Mouse (Mus musculus): ENCODE results near the gene Slc22a2.
"Not testable (repeated sequence)": the region's sequence is repeated elsewhere in the genome, so short reads cannot be mapped to it uniquely, and the experiment has no call there.

The Slc22a2 gene

DNA sequence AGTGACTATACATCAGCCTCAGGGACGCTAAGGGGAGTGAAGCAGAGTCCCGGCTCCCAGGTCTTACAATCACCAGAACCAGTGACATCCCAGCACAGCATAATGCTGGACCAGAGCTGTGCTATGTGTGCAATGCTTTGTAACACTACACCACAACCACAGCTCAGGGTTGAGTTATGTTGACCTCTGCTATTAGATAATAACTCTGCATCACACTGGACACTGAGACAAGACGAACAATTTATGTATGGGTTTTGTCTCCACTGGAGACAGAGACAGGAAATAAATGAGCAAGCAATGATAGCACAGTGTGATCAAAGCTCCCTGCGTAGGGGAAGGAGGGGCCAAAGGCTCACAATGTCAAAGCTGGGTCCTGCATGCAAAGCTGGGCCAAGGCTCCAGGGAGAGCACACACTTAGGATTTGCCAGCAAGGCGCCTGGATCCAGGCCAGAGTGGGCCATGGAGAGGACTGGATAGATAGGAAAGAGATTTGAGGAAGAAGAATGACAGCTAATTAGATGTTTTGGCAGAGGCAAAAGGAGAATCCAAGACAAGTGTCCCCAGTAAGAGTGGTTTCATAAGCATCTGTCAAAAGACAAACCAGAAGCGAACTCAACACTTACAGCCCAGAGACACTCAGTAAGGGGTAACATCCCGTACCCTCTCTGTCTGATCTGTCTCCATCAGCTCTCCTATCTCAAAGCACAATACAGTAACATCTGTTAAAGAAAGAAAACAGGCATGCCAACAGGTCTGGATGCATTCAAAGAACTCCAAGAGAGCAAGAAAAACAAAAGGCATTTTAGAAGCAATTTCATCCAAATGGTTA is 48.1 kb downstream of the Slc22a2 start:
- no peak for DNase-seq (ENCODE audit: low read depth)

DNA sequence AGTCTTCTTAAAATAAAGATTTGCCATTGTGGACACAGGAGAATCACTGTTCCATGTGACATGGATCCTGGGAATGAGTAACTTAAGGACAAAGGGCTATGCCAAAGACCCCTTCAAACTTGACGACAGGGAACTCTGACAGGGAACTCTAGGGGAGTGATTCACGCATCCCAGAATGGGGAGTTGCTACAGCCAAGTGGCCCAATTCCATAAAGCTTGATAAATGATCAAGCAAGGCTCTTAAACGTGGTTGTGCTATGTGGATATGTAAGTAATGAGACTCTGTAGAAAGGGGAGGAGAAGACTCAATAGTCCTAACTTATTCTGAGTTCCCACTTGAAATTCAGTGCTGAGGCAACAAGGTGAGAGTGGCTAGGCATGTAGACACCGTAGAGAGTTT is 50.9 kb downstream of the Slc22a2 start:
- DNase-seq (ENCODE audit: low read depth): no peak

DNA sequence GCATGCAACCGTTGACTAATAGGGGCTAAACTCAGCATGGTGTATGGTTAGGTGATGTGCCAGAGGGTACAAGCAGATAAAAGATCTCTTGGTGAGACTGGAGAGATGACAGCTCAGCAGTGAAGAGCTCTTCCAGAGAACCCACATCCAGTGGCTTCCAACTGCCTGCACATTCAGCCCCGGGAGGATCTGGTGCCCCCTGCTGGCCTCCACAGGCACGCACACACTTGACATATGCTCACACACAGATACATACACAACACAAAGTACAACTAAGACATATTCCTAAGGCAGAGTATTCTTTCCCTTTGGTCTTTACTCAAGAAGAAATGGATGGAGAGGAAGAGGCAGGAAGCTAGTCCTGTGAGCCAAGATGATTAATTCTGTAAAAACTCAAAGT is 55.7 kb downstream of the Slc22a2 start:
- no peak for DNase-seq (ENCODE audit: low read depth)

DNA sequence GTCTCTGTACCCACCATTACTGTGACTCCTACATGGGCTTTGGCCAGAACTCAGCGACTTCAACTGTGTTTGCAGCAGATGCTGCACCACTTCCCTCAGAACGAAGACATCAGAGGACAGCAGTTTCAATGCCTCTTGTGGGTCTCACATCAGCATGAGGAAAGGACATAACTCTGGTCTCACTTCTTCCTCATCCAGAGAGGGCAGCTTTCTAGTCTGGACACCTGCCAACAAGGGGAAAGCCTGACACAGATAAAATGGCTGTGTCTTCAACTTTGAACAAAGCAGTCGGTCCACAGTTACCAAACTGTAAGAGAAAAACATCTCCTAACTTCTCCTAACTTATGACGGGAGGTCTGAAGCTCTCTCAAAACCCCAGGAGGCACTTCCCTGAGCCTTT is 57.2 kb downstream of the Slc22a2 start:
- DNase-seq (ENCODE audit: low read depth): no peak

DNA sequence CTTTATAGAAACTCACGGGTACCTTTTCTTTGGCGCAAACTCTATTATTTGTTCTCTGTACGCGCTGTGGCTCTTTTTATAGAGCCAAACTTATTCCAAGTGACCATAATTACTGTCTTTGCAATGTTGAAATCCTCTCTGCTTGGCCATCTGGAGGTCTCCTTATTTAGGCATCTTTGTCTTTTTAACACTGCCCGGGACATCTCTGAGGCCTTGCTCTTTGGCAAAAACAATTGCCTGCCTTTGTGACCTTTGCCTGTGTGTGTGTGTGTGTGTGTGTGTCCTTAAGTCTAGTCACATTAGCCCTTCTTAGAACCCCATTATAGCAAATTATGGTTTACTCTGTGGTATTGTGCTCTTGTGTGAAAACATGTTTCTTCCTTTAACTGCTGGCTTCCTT is 61.5 kb downstream of the Slc22a2 start:
- no peak for DNase-seq (ENCODE audit: low read depth)

DNA sequence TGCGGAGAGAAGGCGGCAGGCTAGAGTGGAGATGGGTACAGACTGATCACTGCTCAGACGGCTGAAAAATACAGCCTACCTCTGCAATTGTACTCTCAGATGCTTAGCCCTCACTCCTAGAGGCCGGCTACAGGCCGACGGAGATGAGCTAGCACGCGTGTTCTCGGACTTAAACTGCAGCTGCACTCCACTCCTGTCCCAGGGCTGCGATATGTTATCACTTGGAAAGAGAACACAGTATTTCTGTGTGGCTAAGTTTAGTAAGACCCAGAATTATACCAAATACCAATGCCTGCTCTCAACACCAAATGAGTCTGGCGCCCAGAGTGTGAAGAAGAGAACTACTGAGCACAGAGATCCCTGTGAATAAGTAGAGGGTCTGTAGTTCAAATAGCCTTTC is 68.7 kb downstream of the Slc22a2 start:
- no peak for DNase-seq (ENCODE audit: low read depth)

DNA sequence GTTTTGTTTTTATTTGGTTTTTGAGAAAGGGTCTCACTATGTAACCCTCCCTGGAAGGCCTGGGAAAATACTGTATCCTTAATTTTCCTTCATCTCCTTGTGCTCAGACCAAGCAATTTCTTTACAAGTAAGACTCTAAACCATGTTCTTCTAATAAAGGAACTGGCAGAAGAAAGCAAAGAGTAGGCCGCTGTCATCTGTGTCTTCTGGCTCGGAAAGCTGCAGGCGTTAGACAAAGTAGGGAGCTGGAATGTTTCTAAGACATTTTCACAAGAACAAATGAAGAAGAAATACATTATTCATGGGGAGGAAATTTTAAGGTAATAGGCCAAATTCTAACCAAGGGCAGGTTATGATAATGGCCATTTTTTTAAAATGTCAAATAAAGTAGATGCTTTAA is 70.1 kb downstream of the Slc22a2 start:
- no peak for DNase-seq (ENCODE audit: low read depth)

DNA sequence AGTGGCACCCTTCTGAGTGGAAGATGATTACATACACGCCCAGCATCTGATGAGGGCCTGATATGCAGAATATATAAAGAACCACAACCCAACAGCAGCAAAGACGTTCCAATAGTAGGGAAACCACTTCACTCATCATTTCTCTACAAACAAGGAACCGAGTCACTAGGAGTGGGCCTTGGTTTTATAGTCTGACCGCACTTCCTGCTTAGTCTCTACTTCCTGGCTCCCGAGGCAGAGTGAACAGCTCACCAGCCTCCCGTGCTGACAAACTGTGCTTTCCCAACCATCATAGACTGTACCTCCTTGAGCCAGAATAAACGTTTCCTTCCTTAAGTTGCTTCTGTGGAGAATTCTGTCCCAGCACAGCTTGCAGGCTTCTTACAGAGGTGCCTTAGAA is 71.9 kb downstream of the Slc22a2 start:
- DNase-seq (ENCODE audit: low read depth): peak; percentile 66

DNA sequence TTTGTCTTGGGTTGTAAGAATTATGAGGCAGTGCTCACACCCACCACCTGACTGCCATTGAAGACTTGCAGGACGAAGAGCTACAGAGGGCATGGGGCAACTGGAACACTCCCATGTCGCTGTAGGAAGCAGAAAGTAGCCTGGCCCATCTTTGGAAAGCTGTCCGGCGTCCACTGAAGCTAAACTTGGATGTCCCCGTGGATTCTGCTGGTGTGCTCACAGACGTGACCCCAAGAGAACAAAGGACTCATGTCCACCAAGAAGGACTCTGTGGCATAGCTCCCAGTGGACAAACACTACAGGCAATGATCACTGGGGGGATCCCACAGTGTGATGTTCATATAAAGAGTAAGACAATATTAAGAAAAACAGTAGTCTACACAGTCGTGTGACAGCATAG is 74.9 kb downstream of the Slc22a2 start:
- no peak for DNase-seq (ENCODE audit: low read depth)

DNA sequence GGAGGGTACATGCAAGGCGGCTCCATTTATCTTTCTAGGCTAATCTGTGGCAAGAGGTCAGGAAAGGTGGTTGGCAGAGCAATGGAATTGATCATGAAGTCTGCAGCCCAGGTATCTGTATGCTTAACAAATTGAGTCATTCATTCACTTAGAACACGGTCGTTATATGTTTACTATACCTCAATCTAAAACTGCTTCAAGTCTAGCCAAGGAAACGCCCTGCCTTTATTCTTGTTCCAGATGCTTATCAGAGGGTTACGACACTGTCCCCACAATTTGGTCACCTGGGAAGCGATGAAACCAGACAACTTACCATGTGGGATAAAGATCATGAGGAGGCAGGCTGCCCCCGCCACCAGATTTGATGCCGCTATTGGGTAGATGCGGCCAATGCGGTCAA is 75.3 kb downstream of the Slc22a2 start:
- no peak for DNase-seq (ENCODE audit: low read depth)

DNA sequence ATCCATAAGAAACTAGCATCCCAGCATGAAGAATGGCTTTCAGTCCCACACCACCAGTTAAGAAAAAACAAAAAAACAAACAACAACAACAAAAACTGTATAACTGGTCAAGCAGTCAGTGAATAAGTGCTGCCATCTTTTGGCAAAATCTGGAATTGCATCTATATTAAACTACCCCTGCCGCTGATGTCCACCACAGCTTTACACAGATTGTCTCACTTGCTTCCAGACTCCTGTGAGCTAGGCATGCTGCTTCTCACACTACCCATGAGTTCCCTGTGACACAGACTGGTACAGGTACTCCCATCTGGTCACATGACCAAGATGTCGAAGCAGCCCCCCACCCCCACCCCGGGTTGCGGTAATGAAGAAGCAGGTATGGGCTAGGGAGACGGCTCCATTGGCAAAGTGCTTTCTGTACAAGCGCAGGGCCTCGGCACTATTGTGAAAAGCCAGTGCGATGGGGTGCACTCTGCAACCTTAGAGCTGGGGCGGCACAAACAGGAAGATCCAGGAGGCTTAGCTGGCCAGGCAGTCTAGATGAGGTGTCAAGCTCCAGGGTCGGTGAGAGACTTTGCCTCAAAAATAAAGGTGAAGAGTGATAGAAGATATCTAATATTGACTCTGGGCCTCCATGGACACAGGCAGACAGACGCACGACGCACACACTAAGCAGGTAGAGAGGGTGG is 76.8 kb downstream of the Slc22a2 start:
- peak; percentile 34 for DNase-seq (ENCODE audit: low read depth)

DNA sequence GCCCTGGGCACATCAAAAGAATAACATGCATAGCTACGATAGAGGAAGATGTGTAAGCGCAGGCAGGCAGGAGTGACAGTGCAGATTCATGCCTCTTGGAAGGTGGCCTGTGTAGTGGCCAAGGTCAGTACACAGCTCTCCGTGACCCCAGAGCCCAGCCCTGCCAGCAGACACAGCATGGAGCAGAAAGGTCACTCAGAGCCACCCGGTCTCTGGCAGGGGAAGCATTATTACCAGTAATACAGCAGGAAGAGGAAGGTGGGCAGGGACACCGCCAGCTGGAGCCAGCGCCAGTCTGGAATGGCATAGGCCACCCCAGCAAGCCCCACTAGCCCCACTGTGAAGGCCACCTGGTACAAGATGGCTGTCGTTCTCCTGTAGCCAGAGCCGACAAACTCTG is 80.2 kb downstream of the Slc22a2 start:
- no peak for DNase-seq (ENCODE audit: low read depth)

DNA sequence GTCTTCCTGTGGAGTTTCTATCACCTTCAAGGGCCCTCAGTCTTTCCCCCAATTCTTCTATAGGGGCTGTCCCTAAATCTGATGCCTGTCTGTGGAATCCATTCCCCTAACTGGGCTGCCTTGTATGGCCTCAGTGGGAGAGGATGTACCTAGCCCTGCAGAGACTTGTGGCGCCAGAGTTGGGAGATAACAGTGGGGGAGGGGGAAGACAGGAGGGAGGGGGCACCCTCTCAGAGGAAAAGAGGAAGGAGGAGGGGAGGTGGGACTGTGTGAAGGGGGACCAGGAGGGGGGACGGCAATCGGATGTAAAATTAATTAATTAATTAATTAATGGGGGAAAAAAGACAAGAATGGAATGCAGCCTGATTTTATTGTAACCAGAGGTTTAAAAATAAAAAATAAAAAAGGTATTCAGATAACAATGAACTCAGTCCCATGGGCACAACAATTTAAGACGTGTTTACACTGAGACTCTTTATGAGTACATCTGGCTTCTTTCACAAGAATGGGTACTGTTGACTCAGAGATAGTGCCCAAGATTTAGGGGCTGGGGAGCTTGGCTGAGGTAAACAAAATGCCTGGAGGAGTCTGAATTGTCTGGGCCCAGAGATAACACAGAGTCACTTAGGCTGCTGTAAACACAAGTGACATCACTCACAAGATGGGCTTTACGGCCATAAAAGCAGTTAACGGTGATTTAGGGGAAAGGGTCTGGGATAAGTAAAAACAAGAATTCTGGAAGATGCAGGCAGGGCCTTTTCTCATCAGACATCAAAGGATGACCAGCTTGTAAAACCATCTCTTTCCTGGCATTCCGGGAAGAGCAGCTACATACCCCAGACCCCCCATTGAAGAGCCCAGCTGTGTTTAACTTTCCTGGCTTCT is 84.8 kb downstream of the Slc22a2 start:
- DNase-seq (ENCODE audit: low read depth): no peak

DNA sequence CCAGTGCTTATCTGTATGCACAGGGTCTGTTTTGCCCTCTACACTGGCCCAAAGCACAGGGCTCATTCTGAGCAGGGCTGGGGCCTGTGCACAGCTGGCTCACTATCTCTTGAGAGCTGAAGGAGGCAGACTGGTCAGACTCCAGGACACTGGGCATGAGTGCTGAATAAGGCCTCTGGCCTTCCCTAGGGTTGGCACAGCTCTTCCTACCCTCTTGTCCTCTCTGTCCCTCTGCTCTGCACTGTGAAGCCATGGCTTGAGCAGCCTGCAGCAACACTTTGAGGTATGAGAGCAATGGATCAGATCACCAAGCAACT is 85.4 kb downstream of the Slc22a2 start:
- DNase-seq (ENCODE audit: low read depth): no peak

DNA sequence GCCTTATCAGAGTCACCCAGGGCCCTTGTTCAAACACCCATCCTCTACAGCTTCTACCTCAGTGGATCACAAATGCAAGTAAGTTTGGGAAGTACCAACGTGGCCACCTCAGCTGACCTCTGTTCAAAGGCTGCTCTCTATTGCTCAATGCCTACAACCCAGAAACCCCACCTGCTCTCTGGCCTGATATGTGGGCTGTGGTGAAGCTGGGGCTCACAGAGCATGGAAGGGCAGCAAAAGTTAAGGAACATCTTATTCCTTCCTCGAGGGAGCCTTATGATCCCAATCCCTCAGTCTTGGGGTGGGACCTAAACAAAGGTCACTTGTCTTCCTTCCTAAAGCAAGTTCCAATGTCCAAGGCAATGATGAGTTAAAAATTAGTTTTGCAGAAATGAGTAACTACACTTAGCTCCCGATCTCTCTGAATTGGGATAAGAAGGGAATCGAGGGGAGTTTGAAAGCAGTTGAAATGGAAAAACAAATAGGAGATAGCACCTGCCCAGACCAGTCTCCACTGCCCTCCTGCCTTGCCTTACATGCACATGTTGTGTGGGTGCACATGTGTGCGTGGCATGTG is 87.2 kb downstream of the Slc22a2 start:
- no peak for DNase-seq (ENCODE audit: low read depth)

DNA sequence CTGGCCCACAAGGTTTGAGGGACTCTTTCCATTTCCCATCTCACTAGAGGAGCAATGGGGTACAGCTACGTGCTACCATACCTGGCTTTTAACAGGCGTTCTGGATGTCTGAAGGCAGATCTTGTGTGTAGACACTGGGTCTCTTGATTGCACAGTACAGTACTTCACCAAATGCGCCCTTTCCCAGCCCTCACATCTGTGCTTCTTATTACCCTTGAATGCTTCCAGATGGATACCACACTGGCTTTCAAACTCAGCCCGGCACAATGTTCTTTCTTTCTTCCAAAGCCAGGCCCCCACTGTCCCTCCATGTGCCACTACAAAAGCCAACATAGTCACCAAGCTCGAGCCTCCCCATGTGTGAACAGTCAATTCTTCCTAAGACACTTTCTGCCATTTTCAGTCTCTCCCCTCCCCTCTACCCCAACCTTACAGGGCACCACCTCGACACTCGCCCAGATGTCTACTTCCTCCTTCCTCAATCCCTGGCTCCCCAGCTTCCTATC is 88.4 kb downstream of the Slc22a2 start:
- no peak for DNase-seq (ENCODE audit: low read depth)

DNA sequence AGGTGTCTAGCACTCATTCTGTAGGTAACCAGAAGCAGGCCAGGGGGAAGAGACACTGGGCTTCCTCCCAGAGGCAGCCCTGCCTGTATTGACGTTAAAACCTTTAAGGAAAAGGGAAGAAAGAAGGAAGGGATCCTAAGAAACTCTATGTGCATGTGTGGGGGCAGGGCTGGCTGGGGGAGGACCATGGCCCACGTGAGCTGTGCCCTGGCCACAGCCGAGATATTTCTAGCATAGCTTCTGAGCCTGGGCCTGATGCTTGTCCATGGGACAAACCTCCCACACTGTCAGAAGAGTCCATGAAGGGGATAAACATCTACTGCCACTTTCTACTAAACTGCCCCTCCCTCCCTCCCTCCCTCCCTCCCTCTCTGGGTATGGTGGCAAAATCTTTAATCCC is 89.9 kb downstream of the Slc22a2 start:
- DNase-seq (ENCODE audit: low read depth): no peak

DNA sequence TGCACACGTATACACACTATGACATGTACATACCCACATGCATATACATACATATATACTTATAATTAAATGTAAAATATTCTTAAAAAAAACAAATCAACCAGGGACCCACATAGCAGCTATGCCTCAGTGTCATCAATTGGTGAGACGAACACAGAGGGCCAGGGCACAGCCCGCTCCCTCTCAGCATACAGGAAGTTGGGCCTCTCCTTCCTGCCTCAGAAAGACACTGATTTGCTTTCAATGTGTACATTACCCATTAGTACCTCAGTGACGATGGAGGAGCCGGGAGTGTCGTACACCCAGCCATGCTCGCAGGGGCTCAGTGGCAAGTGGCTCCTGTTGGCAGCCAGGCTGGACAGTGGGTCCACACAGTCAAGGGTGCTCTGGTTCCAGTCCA is 91.0 kb downstream of the Slc22a2 start:
- not testable (repeated sequence) for DNase-seq (ENCODE audit: low read depth)

DNA sequence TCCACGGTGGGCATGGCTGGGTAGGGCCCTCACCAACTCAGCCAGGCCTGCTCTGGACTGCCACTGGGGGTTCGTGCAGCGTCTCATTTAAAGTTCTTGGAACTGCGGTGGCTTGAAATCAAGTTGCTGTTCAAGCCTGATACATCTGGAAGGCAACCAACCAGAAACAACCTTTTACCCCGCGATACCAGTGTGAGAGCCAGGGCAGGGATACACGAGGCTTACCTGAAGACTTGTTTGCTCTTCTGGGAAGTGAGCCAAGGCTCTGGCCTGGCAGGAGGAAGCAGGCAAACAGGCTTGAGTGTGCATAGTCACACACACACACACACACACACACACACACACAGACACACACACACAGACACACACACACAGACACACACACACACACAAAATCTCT is 91.7 kb downstream of the Slc22a2 start, which contains the start of gene Slc22a1:
TSS of gene Slc22a1 (minus strand) at position 184 of the 400 bp plus-strand sequence.
- DNase-seq (ENCODE audit: low read depth): no peak

DNA sequence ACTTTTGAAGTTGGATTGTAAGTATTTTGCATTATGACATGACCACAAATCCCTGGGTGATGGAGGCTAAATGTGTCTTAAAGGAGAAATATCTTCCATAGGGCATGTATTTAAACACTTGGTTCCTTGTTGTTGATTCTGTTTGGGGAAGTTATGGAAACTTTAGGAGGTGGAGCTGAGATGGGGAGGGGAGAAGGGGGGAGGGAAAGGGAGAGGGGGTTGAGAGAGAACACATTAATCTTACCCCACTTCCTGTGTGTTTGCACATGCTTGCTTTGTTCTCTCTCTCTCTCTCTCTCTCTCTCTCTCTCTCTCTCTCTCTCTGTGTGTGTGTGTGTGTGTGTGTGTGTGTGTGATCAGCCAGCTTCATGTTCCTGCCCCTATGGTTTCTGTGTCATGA is 93.2 kb downstream of the Slc22a2 start:
- no peak for DNase-seq (ENCODE audit: low read depth)
